ENCODE assay signal across 21 mouse cellular contexts in genomic region chr17:55954229-55954628, GRCm38 (mm10). TPM values are rescaled to one million over a fixed set of nuclear protein-coding genes. Genes with fewer than 3 reads are reported as not detected.
DNase-seq lines count a peak whose midpoint lies in the region; ATAC-seq and TF ChIP-seq lines count a peak whose summit lies in the region.
"Had no signal": no experiment of that assay in that cellular context is flagged by ENCODE, and none has a peak within 500 bp of the region (broad histone marks: within the 10 kb centered on the region; RNA-seq: fewer than 3 reads in every experiment).

No protein-coding gene starts in this region.

- H3K79me2 ChIP-seq in CH12.LX (replicated peaks; ENCODE audit: control insufficient read depth, extremely low read depth, insufficient read depth, poor library complexity, severe bottlenecking) = peaks cover 32% of the 10 kb centered on the region

- 37% methylated on average over 16 of the region's 16 CpGs for WGBS in forebrain, embryonic 10.5 days
- WGBS in forebrain, embryonic 15.5 days = 46% methylated on average over 16 of the region's 16 CpGs
- 50% methylated on average over 16 of the region's 16 CpGs for WGBS in liver, embryonic 15.5 days (ENCODE audit: insufficient replicate concordance)

- peak; percentile 13 for DNase-seq in forebrain, embryonic 10.5 days (ENCODE audit: extremely low spot score, low spot score)
- DNase-seq in liver (no peak), CH12.LX (ENCODE audit: extremely low read depth) (peak; percentile 50), ES-CJ7 (ENCODE audit: low read depth, low spot score) (peak; percentile 64)
- no peak for DNase-seq in right cerebral cortex, postnatal 10 days (ENCODE audit: low spot score in 2 of 2)
- DNase-seq in gastrocnemius, adult 8-10 months (ENCODE audit: low spot score in 2 of 2) = no peak
- DNase-seq: adrenal gland, adult 8-10 months; gastrocnemius, adult 2 months; lung, adult 18-20 months; right cerebral cortex, postnatal 4 days; thymus, adult 2 months had no signal

- no peak overlapping the region for H3K9ac ChIP-seq in forebrain, embryonic 15.5 days (replicated peaks)
- H3K9ac ChIP-seq in liver, embryonic 15.5 days = no peak overlapping the region
- peak overlapping the region; percentile 69 for H3K9ac ChIP-seq in CH12.LX (ENCODE audit: insufficient read depth, low read depth)
- H3K9ac ChIP-seq: hindbrain, embryonic 12.5 days; kidney, embryonic 15.5 days; limb, embryonic 12.5 days had no signal

- TF ChIP-seq CTCF in CH12.LX (conservative IDR thresholded peaks at IDR 0.05 in 1 of 2, IDR thresholded peaks at IDR 0.05 in 1 of 2; ENCODE audit: low read depth in 2 of 2, low read length in 2 of 2) = peak in 1 of 2 experiments; percentile 46; a peak in 2 of 4 replicates

- peak; percentile 72 for TF ChIP-seq POLR2A in CH12.LX (IDR thresholded peaks at IDR 0.05; ENCODE audit: low read depth, low read length)

- dilution Hi-C loops in CH12.LX (cut with MboI; ENCODE audit: extremely low pct_ligation_motif_present, extremely low pct_unique_long_range_greater_than_20kb, low sequenced_read_pairs) = no loop called here

- no peaks in the 10 kb centered on the region for H3K36me3 ChIP-seq in forebrain, embryonic 10.5 days (replicated peaks)
- no peaks in the 10 kb centered on the region for H3K36me3 ChIP-seq in forebrain, embryonic 15.5 days
- H3K36me3 ChIP-seq in liver, embryonic 15.5 days (replicated peaks) = no peaks in the 10 kb centered on the region
- peaks cover 28 to 37% of the 10 kb centered on the region in 2 experiments for H3K36me3 ChIP-seq in CH12.LX (replicated peaks in 1 of 2; ENCODE audit: control insufficient read depth in 1 of 2, insufficient read depth in 1 of 2, low read length in 1 of 2)
- H3K36me3 ChIP-seq: embryonic facial prominence, embryonic 10.5 days; hindbrain, embryonic 12.5 days; kidney, embryonic 15.5 days; limb, embryonic 12.5 days had no signal

- no peaks in the 10 kb centered on the region for H3K9me3 ChIP-seq in forebrain, embryonic 10.5 days
- H3K9me3 ChIP-seq in forebrain, embryonic 15.5 days = no peaks in the 10 kb centered on the region
- H3K9me3 ChIP-seq in liver, embryonic 15.5 days (replicated peaks) = no peaks in the 10 kb centered on the region
- H3K9me3 ChIP-seq in CH12.LX (replicated peaks; ENCODE audit: low read length) = no peaks in the 10 kb centered on the region
- H3K9me3 ChIP-seq: embryonic facial prominence, embryonic 10.5 days; hindbrain, embryonic 12.5 days; kidney, embryonic 15.5 days; limb, embryonic 12.5 days had no signal

- TF ChIP-seq RAD21 in CH12.LX (IDR thresholded peaks at IDR 0.05; ENCODE audit: low read depth, low read length) = peak; percentile 30

- no peak overlapping the region for H3K4me3 ChIP-seq in forebrain, embryonic 10.5 days
- no peak overlapping the region for H3K4me3 ChIP-seq in forebrain, embryonic 15.5 days
- no peak overlapping the region for H3K4me3 ChIP-seq in liver, embryonic 15.5 days (replicated peaks)
- peak overlapping the region; percentile 68 to 75 (median 72) for H3K4me3 ChIP-seq in CH12.LX (replicated peaks in 1 of 3; ENCODE audit: low read depth in 2 of 3, low read length in 2 of 3, poor library complexity in 1 of 3)
- H3K4me3 ChIP-seq: embryonic facial prominence, embryonic 10.5 days; gastrocnemius, adult 2 months; heart, adult 2 months; hindbrain, embryonic 12.5 days; kidney, embryonic 15.5 days; limb, embryonic 12.5 days had no signal

- H3K27me3 ChIP-seq in forebrain, embryonic 10.5 days (ENCODE audit: poor library complexity, severe bottlenecking) = peaks cover 19% of the 10 kb centered on the region
- 0 out of 2 replicates have a peak, but pooled peaks cover 3% of the 10 kb centered on the region for H3K27me3 ChIP-seq in forebrain, embryonic 15.5 days
- peaks cover 8% of the 10 kb centered on the region; the same call in 1 of the 2 replicates for H3K27me3 ChIP-seq in liver, embryonic 15.5 days
- no peaks in the 10 kb centered on the region for H3K27me3 ChIP-seq in CH12.LX (replicated peaks)

- TF ChIP-seq EP300 in CH12.LX (IDR thresholded peaks at IDR 0.05; ENCODE audit: low read length) = no peak

- in situ Hi-C loops in CH12.LX (cut with MboI; ENCODE audit: low pct_ligation_motif_present, low pct_unique_long_range_greater_than_20kb, low sequenced_read_pairs) = loop anchor here (10.0 kb wide), 1 partner anchor 59 kb away; the partner anchor contains the start of gene Zfp959

- no peak overlapping the region for H3K4me2 ChIP-seq in forebrain, embryonic 15.5 days (replicated peaks)
- H3K4me2 ChIP-seq in liver, embryonic 15.5 days = peak overlapping the region; percentile 13; the same call in 1 of the 2 replicates
- H3K4me2 ChIP-seq in CH12.LX (ENCODE audit: insufficient read depth, low read depth, poor library complexity, severe bottlenecking) = peak overlapping the region; percentile 81
- H3K4me2 ChIP-seq: hindbrain, embryonic 12.5 days; kidney, embryonic 15.5 days; limb, embryonic 12.5 days; midbrain, embryonic 11.5 days had no signal

- H3K27ac ChIP-seq in forebrain, embryonic 10.5 days = no peak overlapping the region
- H3K27ac ChIP-seq in forebrain, embryonic 15.5 days (replicated peaks) = no peak overlapping the region
- no peak overlapping the region for H3K27ac ChIP-seq in liver, embryonic 15.5 days (replicated peaks)
- H3K27ac ChIP-seq in CH12.LX (ENCODE audit: insufficient read depth, low read depth) = peak overlapping the region; percentile 76
- H3K27ac ChIP-seq: embryonic facial prominence, embryonic 10.5 days; gastrocnemius, adult 2 months; heart, adult 2 months; hindbrain, embryonic 12.5 days; kidney, embryonic 15.5 days; limb, embryonic 12.5 days had no signal

- ATAC-seq in forebrain, embryonic 15.5 days (replicated peaks) = no peak
- ATAC-seq in liver, embryonic 15.5 days (ENCODE audit: insufficient read depth) = no peak
- ATAC-seq: inflammation-experienced regulatory T-cells, adult 6 months had no signal

- H3K4me1 ChIP-seq in forebrain, embryonic 10.5 days = peaks cover 35% of the 10 kb centered on the region
- peaks cover 32% of the 10 kb centered on the region for H3K4me1 ChIP-seq in forebrain, embryonic 15.5 days
- peaks cover 37% of the 10 kb centered on the region for H3K4me1 ChIP-seq in liver, embryonic 15.5 days (replicated peaks)
- peaks cover 30 to 60% of the 10 kb centered on the region in 2 experiments for H3K4me1 ChIP-seq in CH12.LX (ENCODE audit: control insufficient read depth in 1 of 2, insufficient read depth in 2 of 2)

TF ChIP-seq in CH12.LX, 34 proteins besides CTCF, POLR2A, EP300 and RAD21 (continues in another document):
- no peak for TF ChIP-seq ZC3H11A (IDR thresholded peaks at IDR 0.05; ENCODE audit: low read depth, low read length)
- peak; percentile 48 for TF ChIP-seq MXI1 (IDR thresholded peaks at IDR 0.05; ENCODE audit: low read depth, low read length)
- no peak for TF ChIP-seq E2F4 (IDR thresholded peaks at IDR 0.05; ENCODE audit: insufficient replicate concordance, low read depth, low read length)
- peak; percentile 53; the same call in 1 of the 2 replicates for TF ChIP-seq MAX (IDR thresholded peaks at IDR 0.05; ENCODE audit: low read length)
- peak; percentile 29 for TF ChIP-seq SMC3 (IDR thresholded peaks at IDR 0.05; ENCODE audit: low read depth, low read length)
- TF ChIP-seq ETS1 (conservative IDR thresholded peaks at IDR 0.05; ENCODE audit: low read depth, low read length) = no peak

RNA-seq across cellular contexts. Expression of gene Ebi3, which starts 1.8 kb away (rescaled TPM):
- 1.4 and 1.9 TPM in 2 replicates for polyA plus RNA-seq in forebrain, embryonic 10.5 days (2016; fragmentation: Nextera tagmentation; extraction: Ambion mirVana)
- 3.1 and 3.9 TPM in 2 replicates for polyA plus RNA-seq in forebrain, embryonic 15.5 days (2015; fragmentation: Nextera tagmentation; extraction: Ambion mirVana)
- 9.2 and 10.0 TPM in 2 replicates for polyA plus RNA-seq in liver, embryonic 15.5 days (2015; fragmentation: Nextera tagmentation; extraction: Ambion mirVana)
- total RNA-seq in CH12.LX (2012; rRNA removed) (102 and 207 TPM in 2 replicates), CH12.LX (2014; rRNA removed) (55.0 and 60.3 TPM in 2 replicates)
- polyA plus RNA-seq in CH12.LX (2012; ENCODE audit: insufficient read length, low read depth) = 87.6 and 105 TPM in 2 replicates
- not detected for total RNA-seq in gastrocnemius, adult 8-10 months (2022)
- polyA plus RNA-seq: C2C12 had no signal

RNA-seq across cellular contexts. Expression of gene Yju2, which starts 4.7 kb away (rescaled TPM):
- 29.2 and 30.4 TPM in 2 replicates for polyA plus RNA-seq in forebrain, embryonic 10.5 days (2016; fragmentation: Nextera tagmentation; extraction: Ambion mirVana)
- 25.2 and 27.8 TPM in 2 replicates for polyA plus RNA-seq in forebrain, embryonic 15.5 days (2015; fragmentation: Nextera tagmentation; extraction: Ambion mirVana)
- 7.2 and 9.7 TPM in 2 replicates for polyA plus RNA-seq in liver, embryonic 15.5 days (2015; fragmentation: Nextera tagmentation; extraction: Ambion mirVana)
- total RNA-seq in CH12.LX (2012; rRNA removed) (10.1 and 10.7 TPM in 2 replicates), CH12.LX (2014; rRNA removed) (11.2 and 12.9 TPM in 2 replicates)
- polyA plus RNA-seq in CH12.LX (2012; ENCODE audit: insufficient read length, low read depth) = 14.4 and 15.8 TPM in 2 replicates
- total RNA-seq in gastrocnemius, adult 8-10 months (2022) = 1 to 10 TPM; 7.0 to 9.1 (median 8.1) TPM

RNA-seq across cellular contexts. Expression of gene Zfp119b, which starts 4.9 kb away (rescaled TPM):
- polyA plus RNA-seq in forebrain, embryonic 10.5 days (2016; fragmentation: Nextera tagmentation; extraction: Ambion mirVana) = 6.4 and 6.6 TPM in 2 replicates
- 6.9 and 7.9 TPM in 2 replicates for polyA plus RNA-seq in forebrain, embryonic 15.5 days (2015; fragmentation: Nextera tagmentation; extraction: Ambion mirVana)
- 2.3 and 2.8 TPM in 2 replicates for polyA plus RNA-seq in liver, embryonic 15.5 days (2015; fragmentation: Nextera tagmentation; extraction: Ambion mirVana)
- total RNA-seq in CH12.LX (2012; rRNA removed) (6.1 and 6.5 TPM in 2 replicates), CH12.LX (2014; rRNA removed) (13.6 and 18.0 TPM in 2 replicates)
- 3.1 and 3.9 TPM in 2 replicates for polyA plus RNA-seq in CH12.LX (2012; ENCODE audit: insufficient read length, low read depth)
- 1 to 10 TPM; 3.9 to 4.3 (median 3.9) TPM for total RNA-seq in gastrocnemius, adult 8-10 months (2022)

RNA-seq across cellular contexts. Expression of gene Shd, which starts 16.0 kb away (rescaled TPM):
- 42.1 and 50.3 TPM in 2 replicates for polyA plus RNA-seq in forebrain, embryonic 10.5 days (2016; fragmentation: Nextera tagmentation; extraction: Ambion mirVana)
- 118 and 121 TPM in 2 replicates for polyA plus RNA-seq in forebrain, embryonic 15.5 days (2015; fragmentation: Nextera tagmentation; extraction: Ambion mirVana)
- polyA plus RNA-seq in liver, embryonic 15.5 days (2015; fragmentation: Nextera tagmentation; extraction: Ambion mirVana) = 0.18 and 0.32 TPM in 2 replicates
- 0.21 and 0.47 TPM in 2 replicates for total RNA-seq in CH12.LX (2012; rRNA removed)
- total RNA-seq in CH12.LX (2014; rRNA removed) = 0.46 TPM in 1 of 2 replicates, not detected in the other
- polyA plus RNA-seq in CH12.LX (2012; ENCODE audit: insufficient read length, low read depth) = 0.85 and 0.87 TPM in 2 replicates
- total RNA-seq in gastrocnemius, adult 8-10 months (2022) = under 1 TPM in 2 of 4 experiments, not detected in 2; 0.31 TPM
- polyA plus RNA-seq: C2C12 had no signal

RNA-seq across cellular contexts. Expression of gene Fsd1, which starts 32.1 kb away (rescaled TPM):
- polyA plus RNA-seq in forebrain, embryonic 10.5 days (2016; fragmentation: Nextera tagmentation; extraction: Ambion mirVana) = 74.4 and 80.9 TPM in 2 replicates
- polyA plus RNA-seq in forebrain, embryonic 15.5 days (2015; fragmentation: Nextera tagmentation; extraction: Ambion mirVana) = 127 and 151 TPM in 2 replicates
- polyA plus RNA-seq in liver, embryonic 15.5 days (2015; fragmentation: Nextera tagmentation; extraction: Ambion mirVana) = 0.13 and 0.50 TPM in 2 replicates
- 0.21 and 0.50 TPM in 2 replicates for total RNA-seq in CH12.LX (2012; rRNA removed)
- total RNA-seq in CH12.LX (2014; rRNA removed) = not detected in 2 replicates
- polyA plus RNA-seq in CH12.LX (2012; ENCODE audit: insufficient read length, low read depth) = not detected in 2 replicates
- not detected for total RNA-seq in gastrocnemius, adult 8-10 months (2022)
- total RNA-seq: gastrocnemius, adult 2 months had no signal

Comparison
In these comparisons a context has a peak if more than half of its experiments do, and no peak if none do; other contexts are left out.
1. DNase-seq: peak in forebrain, embryonic 10.5 days (single experiment), CH12.LX (single experiment) and ES-CJ7 (single experiment); none in liver (single experiment), right cerebral cortex, postnatal 10 days (0 of 2) and gastrocnemius, adult 8-10 months (0 of 2).
2. H3K4me3 ChIP-seq: peak in CH12.LX (3 of 3); none in forebrain, embryonic 10.5 days (single experiment), forebrain, embryonic 15.5 days (single experiment) and liver, embryonic 15.5 days (single experiment).